Mouse (Mus musculus): ENCODE data around the gene Prkce.

DNA sequence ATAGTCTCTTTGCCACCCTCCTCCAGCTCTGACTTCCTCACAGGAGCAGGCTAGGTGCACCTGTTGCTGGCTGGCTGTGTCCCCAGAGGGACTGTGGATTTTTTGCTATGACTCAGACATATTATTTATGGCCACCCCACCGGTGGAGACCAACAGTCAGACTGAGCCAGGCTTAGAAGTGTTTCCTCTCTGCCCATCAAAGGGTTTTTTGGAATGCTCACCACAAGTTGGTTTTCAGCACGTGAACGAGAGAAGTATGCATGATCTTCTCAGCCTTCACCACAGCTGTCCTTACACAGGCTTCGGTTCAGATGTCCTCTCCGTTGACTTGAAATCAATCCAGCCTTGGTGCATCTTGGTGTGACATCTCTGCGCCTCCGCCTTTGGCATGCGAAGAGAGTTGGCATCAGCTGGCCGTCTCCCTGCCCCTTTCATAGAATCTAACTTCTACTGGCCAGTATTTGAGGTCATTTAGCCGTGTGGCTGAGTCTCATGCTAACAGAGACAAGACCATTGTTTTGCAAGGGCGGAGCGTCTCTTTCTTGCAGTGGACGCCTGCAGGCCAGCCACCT, 42.2 kb downstream of the Prkce start:
- no peak for TF ChIP-seq CTCF (IDR thresholded peaks at IDR 0.05; ENCODE audit: borderline replicate concordance, insufficient read depth, low read length)
- no peak for TF ChIP-seq POLR2A (IDR thresholded peaks at IDR 0.05; ENCODE audit: low read depth, low read length)
